Mouse (Mus musculus): ENCODE data around the gene Zg16.

Gene Zg16

DNA sequence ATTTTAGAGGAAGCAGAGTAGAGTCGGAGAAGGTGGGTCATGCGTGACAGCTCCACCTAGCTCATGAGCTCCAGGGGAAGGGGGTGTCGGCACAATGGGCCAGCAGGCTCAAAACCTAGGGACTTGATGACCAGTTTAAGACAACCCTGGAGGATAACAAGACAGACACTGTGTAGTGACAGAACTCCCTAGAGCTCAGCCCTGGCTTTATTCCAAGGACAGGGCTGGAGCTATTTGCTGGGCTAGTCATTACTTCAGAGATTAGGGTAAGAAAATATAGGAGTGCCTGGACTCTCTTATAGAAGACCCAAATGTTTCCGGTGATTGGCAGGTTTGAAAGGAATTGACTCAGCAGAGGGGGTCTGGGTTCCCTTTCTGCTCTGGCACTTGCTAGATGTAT is 13.9 kb downstream of the Zg16 start:
- in situ Hi-C loops (cut with MboI) = no loop called here

- in situ Hi-C loops (cut with MboI) = no loop called here
Measured at GRCm38 (mm10) chr7:127070871-127071413, 16.2 kb downstream of the Zg16 start.

- in situ Hi-C loops (cut with MboI) = no loop called here
Measured at GRCm38 (mm10) chr7:127066317-127066716, 20.8 kb downstream of the Zg16 start.

- in situ Hi-C loops (cut with MboI) = no loop called here
Measured at GRCm38 (mm10) chr7:127065538-127065937, 21.6 kb downstream of the Zg16 start.

- in situ Hi-C loops (cut with MboI) = no loop called here
Measured at GRCm38 (mm10) chr7:127055026-127055585, 32.0 kb downstream of the Zg16 start.

DNA sequence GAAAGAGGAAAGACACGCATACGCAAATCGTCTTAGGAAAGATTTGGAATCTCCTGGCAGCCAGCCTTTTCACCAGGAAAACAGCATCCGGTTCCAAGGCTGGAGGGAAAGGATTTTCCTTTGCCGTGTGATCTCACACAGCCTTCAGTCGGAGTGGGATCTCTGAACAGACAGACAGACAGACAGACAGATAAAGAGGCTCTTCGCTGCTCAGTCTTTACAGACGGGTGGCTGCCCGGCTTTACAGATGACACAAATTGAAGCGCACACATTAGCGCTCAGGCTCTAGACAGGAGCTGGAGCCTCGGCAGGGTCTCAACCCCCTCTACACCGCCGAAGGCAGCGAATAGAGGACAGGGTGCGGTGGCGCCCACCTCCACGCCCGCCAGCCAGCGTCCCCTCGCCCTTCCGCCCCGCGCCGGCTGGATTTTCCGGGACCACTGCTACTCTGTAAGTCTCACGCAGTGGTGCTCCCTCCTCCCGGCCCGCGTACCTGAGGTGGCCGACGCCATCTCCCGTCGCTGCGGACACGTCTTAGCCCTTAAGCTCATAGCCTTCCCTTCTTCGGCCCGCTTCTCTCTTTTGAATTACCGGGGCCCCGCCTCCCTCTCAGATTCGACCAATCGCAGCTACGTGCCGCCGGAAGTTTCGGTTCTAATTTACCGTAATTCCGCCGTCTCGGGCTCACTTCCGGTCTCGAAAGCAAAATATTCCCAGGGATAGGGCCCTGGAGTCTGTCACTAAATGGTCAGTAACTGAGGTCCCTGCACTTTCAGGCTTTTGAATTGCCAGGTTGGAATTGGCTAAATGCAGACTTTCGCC is 45.1 kb downstream of the Zg16 start, which contains the start of gene Kif22:
Gene Kif22, minus strand, starts transcription at position 621 of the 822 bp plus-strand sequence.
- in situ Hi-C loops (cut with MboI) = no loop called here

- in situ Hi-C loops (cut with MboI) = no loop called here
Measured at GRCm38 (mm10) chr7:127031244-127031643, 55.9 kb downstream of the Zg16 start.

DNA sequence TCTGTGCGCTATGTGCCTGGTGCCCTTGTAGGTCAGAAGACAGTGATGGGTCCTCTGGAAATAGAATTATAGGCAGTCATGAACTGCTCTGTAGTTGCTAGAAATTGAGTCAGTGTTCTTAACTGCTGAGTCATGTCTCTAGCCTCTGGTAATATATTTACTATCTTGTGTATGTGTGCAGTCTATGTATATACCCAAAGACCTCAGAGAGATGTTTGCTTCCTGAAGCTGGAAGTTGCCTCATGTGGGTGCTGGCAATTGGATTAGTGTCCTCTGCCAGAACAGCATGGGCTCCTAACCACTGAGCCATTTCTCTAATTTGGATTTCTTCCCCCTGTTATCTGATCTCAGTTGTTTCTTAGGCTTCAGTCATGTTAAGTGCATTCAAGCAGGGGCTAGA is 57.0 kb downstream of the Zg16 start:
- in situ Hi-C loops (cut with MboI) = no loop called here

DNA sequence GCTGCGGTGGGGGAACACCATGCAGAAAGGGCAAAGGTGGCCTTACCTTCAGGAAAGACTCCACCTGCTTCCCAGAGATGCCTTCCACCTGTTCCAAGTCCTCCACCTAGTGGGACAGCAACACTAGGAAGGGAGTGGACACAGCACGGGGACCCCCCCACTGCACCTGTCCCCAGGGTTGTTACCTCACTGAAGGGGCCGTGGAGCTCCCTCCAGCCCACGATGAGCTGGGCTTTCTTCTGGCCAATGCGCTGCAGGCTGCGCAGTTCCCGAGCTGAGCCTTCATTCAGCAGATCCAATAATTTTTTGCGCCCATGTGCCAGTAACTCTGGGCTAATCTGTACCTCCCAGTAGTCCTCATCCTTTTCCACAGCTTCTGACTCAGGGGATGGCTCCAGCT is 59.2 kb downstream of the Zg16 start:
- in situ Hi-C loops (cut with MboI) = loop anchor here (5.0 kb wide), 1 partner anchor 64 kb away; the partner anchor contains the start of gene AI467606

GRCm38 (mm10) chr7:127026984-127027726 is 60.0 kb downstream of the Zg16 start, which contains the start of gene Maz:
Maz (minus strand) TSS chr7:127027037.
- in situ Hi-C loops (cut with MboI) = loop anchor here (5.0 kb wide), 1 partner anchor 65 kb away; the partner anchor contains the start of gene AI467606

DNA sequence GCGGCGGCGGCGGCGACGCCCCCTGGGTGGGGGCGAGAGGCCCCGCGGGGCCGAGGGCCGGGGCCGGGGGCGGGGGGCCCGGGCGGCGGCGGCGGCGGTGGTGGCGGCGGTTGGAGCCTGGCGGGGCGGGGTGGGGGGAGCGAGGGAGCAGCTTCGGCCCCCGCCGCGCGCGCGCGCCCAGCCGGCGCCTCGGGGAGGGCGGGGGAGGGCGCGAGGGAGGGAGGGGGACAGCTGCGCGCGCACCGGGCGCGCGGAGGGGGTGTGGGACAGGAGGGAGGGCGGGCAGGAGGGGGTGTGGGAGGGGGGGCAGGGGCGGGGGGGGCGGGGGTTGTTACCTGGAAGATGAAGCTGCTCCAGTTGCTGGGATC is 60.5 kb downstream of the Zg16 start:
- in situ Hi-C loops (cut with MboI) = loop anchor here (5.0 kb wide), 1 partner anchor 66 kb away; the partner anchor contains the start of gene AI467606

DNA sequence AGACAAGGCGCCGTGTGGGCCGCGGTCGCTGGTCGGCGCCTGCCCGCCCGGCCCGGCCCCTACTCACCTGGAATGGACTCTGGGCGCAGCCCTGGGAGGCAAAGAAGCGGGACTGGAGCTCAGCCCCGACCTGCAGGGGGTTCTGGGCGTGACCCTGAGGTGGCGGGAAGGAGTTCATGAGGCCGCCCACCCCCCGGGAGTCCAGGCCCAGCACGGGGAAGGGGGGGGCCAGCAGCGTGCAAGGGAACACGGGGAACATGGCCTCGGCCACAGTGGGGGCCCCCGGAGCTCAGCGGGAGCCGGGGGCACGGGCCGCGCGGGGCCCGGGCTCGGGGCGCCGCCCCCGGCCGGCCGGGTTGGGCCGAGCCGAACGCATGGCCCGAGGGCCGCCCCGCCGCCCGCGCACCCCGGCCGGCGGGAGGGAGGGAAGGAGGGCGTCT is 60.9 kb downstream of the Zg16 start:
- in situ Hi-C loops (cut with MboI) = loop anchor here (5.0 kb wide), 1 partner anchor 66 kb away; the partner anchor contains the start of gene AI467606

GRCm38 (mm10) chr7:127025556-127026160 is 61.5 kb downstream of the Zg16 start:
- in situ Hi-C loops (cut with MboI) = loop anchor here (5.0 kb wide), 1 partner anchor 67 kb away; the partner anchor contains the start of gene AI467606

DNA sequence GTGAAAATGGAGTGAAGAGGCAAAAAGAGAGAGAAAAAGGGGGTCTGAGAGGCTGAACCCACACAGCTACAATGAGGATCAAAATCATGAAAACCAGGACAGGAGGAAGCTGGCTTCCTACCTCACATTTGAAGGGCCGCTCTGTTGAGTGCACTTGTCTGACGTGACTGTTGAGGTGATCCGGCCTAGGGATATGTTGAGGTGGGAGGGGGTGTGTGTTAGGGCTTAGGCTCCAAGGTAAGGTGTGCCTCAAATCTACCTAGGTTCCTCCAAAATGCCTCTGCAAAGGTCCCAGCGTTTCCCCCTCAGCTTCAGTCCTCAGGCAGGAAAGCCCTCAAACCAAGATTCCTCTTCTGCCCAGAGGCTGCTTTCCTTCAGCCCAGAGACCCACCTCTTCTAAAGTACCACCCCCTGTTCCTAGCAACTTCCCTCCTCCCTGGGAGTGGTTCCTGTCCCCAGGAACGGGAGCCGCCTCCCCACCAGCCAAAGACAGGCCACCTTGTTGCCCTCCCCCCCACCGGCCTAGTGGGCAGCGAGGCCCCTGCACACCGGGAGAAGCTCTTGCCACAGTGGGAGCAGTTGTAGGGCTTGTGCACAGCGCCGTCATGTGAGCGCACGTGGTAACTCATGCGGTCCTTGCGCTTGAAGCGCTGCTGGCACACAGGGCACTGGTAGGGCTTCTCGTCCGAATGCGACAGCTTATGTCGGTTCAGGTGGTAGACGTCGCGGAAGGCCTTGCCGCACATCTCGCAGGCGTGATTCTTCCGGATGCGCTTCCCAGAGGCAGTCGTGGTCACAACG is 62.2 kb downstream of the Zg16 start:
- in situ Hi-C loops (cut with MboI) = loop anchor here (5.0 kb wide), 1 partner anchor 67 kb away; the partner anchor contains the start of gene AI467606

DNA sequence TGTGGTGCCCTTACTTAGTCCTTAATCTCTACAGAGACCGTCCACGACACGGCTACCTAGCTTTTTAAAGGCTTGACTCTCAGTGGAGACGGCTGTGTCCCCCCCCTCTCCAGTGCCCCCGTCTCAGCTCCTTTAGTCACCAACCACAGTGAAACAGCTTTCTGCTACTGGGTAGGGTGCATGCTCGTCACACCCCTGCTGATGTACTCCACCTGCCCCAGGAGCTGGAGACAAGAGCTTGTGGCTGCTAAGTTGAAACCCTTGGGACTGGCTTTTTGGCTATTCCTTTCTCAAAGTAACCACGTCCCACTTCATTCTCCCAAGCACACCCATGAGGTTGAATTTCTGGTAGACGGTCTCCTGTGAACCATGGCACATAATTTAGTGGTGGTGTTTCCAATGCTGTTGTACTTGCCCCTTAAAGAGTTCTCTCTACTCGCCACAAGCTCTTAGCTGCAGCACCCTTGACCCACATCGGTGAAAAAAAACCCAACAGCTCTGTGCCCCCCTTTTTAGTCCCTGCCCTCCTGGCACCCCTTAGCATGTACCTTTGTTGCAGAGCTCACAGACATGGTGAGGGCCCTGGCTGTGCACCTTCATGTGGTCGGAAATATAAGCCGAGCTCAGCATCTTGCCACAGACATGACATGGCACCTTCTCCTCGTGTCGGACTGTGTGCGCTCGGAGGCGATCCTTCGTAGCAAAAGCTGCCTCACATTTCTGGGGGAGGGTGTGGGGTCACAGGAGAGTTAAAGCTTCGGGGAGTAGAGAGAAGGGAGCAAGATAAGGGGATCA is 63.0 kb downstream of the Zg16 start:
- in situ Hi-C loops (cut with MboI) = no loop called here

- in situ Hi-C loops (cut with MboI) = no loop called here
Measured at GRCm38 (mm10) chr7:127023272-127023691, 63.8 kb downstream of the Zg16 start.

DNA sequence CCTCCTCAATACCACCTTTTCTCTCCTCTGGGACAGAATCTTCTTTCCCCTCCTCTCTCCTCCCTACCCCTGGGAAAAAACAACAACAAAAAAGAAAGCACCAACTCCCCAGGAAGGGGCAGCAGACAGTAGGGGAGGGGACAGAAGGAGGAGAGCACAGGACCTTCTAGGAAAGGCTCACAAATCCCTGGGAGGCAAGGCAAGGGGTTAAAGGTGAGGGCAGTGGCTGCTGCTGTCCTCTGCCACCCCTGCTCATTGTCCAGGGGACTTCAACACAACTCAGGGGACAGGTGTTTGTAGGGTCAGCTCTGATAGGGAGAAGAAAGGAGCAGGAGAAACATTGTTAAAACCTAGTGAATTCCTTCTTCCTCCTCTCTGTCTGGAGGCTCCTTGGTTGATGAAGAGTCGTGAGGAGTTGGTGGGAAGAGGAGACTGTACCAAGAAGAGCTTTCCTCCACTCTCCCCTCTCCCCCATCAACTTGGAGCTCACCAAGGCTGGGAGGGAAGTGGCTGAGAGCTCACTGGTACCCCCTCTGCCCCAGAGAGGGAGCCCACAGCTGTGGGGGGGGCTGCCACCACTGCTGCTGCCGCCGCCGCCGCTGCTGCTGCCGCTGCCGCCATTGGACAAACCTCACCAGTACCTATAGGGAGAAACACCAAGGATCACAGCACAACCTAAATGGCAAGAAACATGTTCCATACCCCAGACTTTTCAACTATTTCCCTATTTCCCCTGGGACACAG is 64.4 kb downstream of the Zg16 start:
- in situ Hi-C loops (cut with MboI) = no loop called here

- in situ Hi-C loops (cut with MboI) = no loop called here
Measured at GRCm38 (mm10) chr7:127021563-127022527, 65.3 kb downstream of the Zg16 start.

All from mature B cell (primary cell).